Mouse (Mus musculus): Measurements from ENCODE around the gene Rfk. TPM values are rescaled to one million over a fixed set of nuclear protein-coding genes. Genes with fewer than 3 reads are reported as not detected.
A peak's percentile ranks its signal among the peaks of the same experiment; 100 is the strongest.

Rfk gene
- polyA plus RNA-seq, 1 experiment from 2014 or later, result 117 TPM

GRCm38 (mm10) chr19:17423306-17423705, 29.5 kb downstream of the Rfk start:
- H3K4me3 ChIP-seq (replicated peaks), result no peak overlapping the region
- 0 out of 2 replicates have a peak, but pooled peaks cover 5% of the 10 kb centered on the region for H3K4me1 ChIP-seq (replicated peaks)
- H3K27me3 ChIP-seq (replicated peaks), result no peaks in the 10 kb centered on the region
- H3K4me2 ChIP-seq (replicated peaks), result no peak overlapping the region
- no peak for ATAC-seq
- 52% methylated on average over 3 of the region's 3 CpGs for WGBS
- no peak overlapping the region for H3K9ac ChIP-seq
- H3K36me3 ChIP-seq, result no peaks in the 10 kb centered on the region
- no peak overlapping the region for H3K27ac ChIP-seq
- H3K9me3 ChIP-seq, result no peaks in the 10 kb centered on the region

GRCm38 (mm10) chr19:17427824-17428560, 34.1 kb downstream of the Rfk start:
- no peak overlapping the region for H3K27ac ChIP-seq
- H3K4me3 ChIP-seq (replicated peaks), result no peak overlapping the region
- peak; percentile 88 for ATAC-seq
- H3K4me1 ChIP-seq (replicated peaks), result 0 out of 2 replicates have a peak, but pooled peaks cover 5% of the 10 kb centered on the region
- no peaks in the 10 kb centered on the region for H3K27me3 ChIP-seq (replicated peaks)
- no peaks in the 10 kb centered on the region for H3K9me3 ChIP-seq
- H3K4me2 ChIP-seq (replicated peaks), result no peak overlapping the region
- H3K36me3 ChIP-seq, result no peaks in the 10 kb centered on the region
- no peak overlapping the region for H3K9ac ChIP-seq
- 81% methylated on average over 2 of the region's 2 CpGs for WGBS

- no peak overlapping the region for H3K27ac ChIP-seq
- H3K4me2 ChIP-seq (replicated peaks), result no peak overlapping the region
- 0 out of 2 replicates have a peak, but pooled peaks have one; percentile 13 for ATAC-seq
- H3K4me1 ChIP-seq (replicated peaks), result 0 out of 2 replicates have a peak, but pooled peaks cover 5% of the 10 kb centered on the region
- H3K27me3 ChIP-seq (replicated peaks), result no peaks in the 10 kb centered on the region
- 75% methylated on average over 2 of the region's 2 CpGs for WGBS
- H3K9ac ChIP-seq, result no peak overlapping the region
- H3K9me3 ChIP-seq, result no peaks in the 10 kb centered on the region
- H3K4me3 ChIP-seq (replicated peaks), result no peak overlapping the region
- peaks cover 2% of the 10 kb centered on the region; the same call in 1 of the 2 replicates for H3K36me3 ChIP-seq
These were observed 34.7 kb downstream of the Rfk start for GRCm38 (mm10) chr19:17428561-17428914.

GRCm38 (mm10) chr19:17436651-17437050, 42.8 kb downstream of the Rfk start:
- no peak overlapping the region for H3K9ac ChIP-seq
- H3K4me3 ChIP-seq (replicated peaks), result no peak overlapping the region
- H3K27ac ChIP-seq, result no peak overlapping the region
- H3K27me3 ChIP-seq (replicated peaks), result no peaks in the 10 kb centered on the region
- no peaks in the 10 kb centered on the region for H3K9me3 ChIP-seq
- peaks cover 3% of the 10 kb centered on the region; the same call in 1 of the 2 replicates for H3K36me3 ChIP-seq
- WGBS, result 79% methylated on average over 1 of the region's 1 CpGs
- no peak overlapping the region for H3K4me2 ChIP-seq (replicated peaks)
- no peak for ATAC-seq
- H3K4me1 ChIP-seq (replicated peaks), result no peaks in the 10 kb centered on the region

- ATAC-seq, result no peak
- H3K27ac ChIP-seq, result no peak overlapping the region
- 58% methylated on average over 4 of the region's 4 CpGs for WGBS
These were observed 45.8 kb downstream of the Rfk start for GRCm38 (mm10) chr19:17439476-17440189.

GRCm38 (mm10) chr19:17443581-17443980, 49.7 kb downstream of the Rfk start:
- Histone ChIP-seq H3K27ac (no peak overlapping the region), H3K9ac (no peak overlapping the region), H3K4me2 (replicated peaks) (no peak overlapping the region), H3K36me3 (no peaks in the 10 kb centered on the region), H3K4me3 (replicated peaks) (no peak overlapping the region), H3K9me3 (no peaks in the 10 kb centered on the region), H3K4me1 (replicated peaks) (no peaks in the 10 kb centered on the region), H3K27me3 (replicated peaks) (no peaks in the 10 kb centered on the region)
- ATAC-seq, result no peak
- WGBS, result 82% methylated on average over 7 of the region's 7 CpGs

More at GRCm38 (mm10) chr19:17439476-17440189, 45.8 kb downstream of the Rfk start:
- no peak overlapping the region for H3K4me2 ChIP-seq (replicated peaks)
- no peaks in the 10 kb centered on the region for H3K27me3 ChIP-seq (replicated peaks)
- H3K9me3 ChIP-seq, result no peaks in the 10 kb centered on the region
- H3K4me3 ChIP-seq (replicated peaks), result no peak overlapping the region
- no peaks in the 10 kb centered on the region for H3K4me1 ChIP-seq (replicated peaks)
- H3K36me3 ChIP-seq, result no peaks in the 10 kb centered on the region
- H3K9ac ChIP-seq, result no peak overlapping the region

Other genes with a start within 250 kb of the Rfk start
- gene Gcnt1, start 21.2 kb upstream of the Rfk start, polyA plus RNA-seq (2015; fragmentation: Nextera tagmentation; extraction: Ambion mirVana), result 4.3 and 5.1 TPM in 2 replicates